Mouse (Mus musculus): ENCODE measurements around the gene Pdcd1.
"Not testable (repeated sequence)": the region's sequence is repeated elsewhere in the genome, so short reads cannot be mapped to it uniquely, and the experiment has no call there.

Pdcd1 gene

GRCm38 (mm10) chr1:94028741-94029140 is 23.6 kb downstream of the Pdcd1 start:
- no peak for DNase-seq (ENCODE audit: low spot score)

GRCm38 (mm10) chr1:94027506-94028108 is 24.7 kb downstream of the Pdcd1 start:
- DNase-seq (ENCODE audit: low spot score), result no peak

GRCm38 (mm10) chr1:94020151-94020550 is 32.2 kb downstream of the Pdcd1 start, which contains the start of gene Neu4:
TSS of gene Neu4 (plus strand) at chr1:94020451.
- no peak for DNase-seq (ENCODE audit: low spot score)

- DNase-seq (ENCODE audit: low spot score), result no peak
Measured at GRCm38 (mm10) chr1:94011643-94012042, 40.7 kb downstream of the Pdcd1 start.

- DNase-seq (ENCODE audit: low spot score), result not testable (repeated sequence)
Measured at GRCm38 (mm10) chr1:94008826-94009225, 43.5 kb downstream of the Pdcd1 start.

GRCm38 (mm10) chr1:94005954-94006506 is 46.3 kb downstream of the Pdcd1 start:
- not testable (repeated sequence) for DNase-seq (ENCODE audit: low spot score)

- no peak for DNase-seq (ENCODE audit: low spot score)
Measured at GRCm38 (mm10) chr1:94001023-94001422, 51.3 kb downstream of the Pdcd1 start.

- not testable (repeated sequence) for DNase-seq (ENCODE audit: low spot score)
Measured at GRCm38 (mm10) chr1:93991491-93991890, 60.9 kb downstream of the Pdcd1 start.

- DNase-seq (ENCODE audit: low spot score), result not testable (repeated sequence)
Measured at GRCm38 (mm10) chr1:93991068-93991467, 61.3 kb downstream of the Pdcd1 start.

- DNase-seq (ENCODE audit: low spot score), result not testable (repeated sequence)
Measured at GRCm38 (mm10) chr1:93990209-93990608, 62.1 kb downstream of the Pdcd1 start, which contains the start of gene Gal3st2c. TSS of gene Gal3st2c (plus strand) at chr1:93990509.

GRCm38 (mm10) chr1:93988786-93989185 is 63.6 kb downstream of the Pdcd1 start:
- no peak for DNase-seq (ENCODE audit: low spot score)

Measured in MN1 (cell line).